Mouse (Mus musculus): ENCODE results near the gene Cacna1s.

DNA sequence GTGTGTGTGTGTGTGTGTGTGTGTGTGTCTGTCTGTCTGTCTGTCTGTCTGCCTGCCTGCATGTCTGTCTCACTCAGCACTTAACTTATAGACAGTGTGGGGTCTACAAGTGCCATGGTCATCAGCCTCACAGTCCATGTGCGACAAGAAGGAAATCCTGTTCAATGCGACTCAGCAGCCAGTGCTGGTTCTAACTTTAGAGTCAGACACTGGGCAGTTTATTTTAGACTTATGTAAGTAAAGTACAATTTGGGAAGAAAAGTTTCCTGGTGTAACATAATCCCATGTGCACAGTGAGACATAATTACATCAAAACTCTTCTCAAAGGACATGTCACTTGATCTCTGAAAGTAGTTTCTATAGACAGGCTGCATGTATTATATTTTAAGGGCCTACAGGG, 56.9 kb downstream of the Cacna1s start:
- TF ChIP-seq CTCF (IDR thresholded peaks at IDR 0.05; ENCODE audit: extremely low read depth, insufficient read length, insufficient replicate concordance, low read depth, low read length) = no peak
- TF ChIP-seq POLR2A (IDR thresholded peaks at IDR 0.05; ENCODE audit: low read depth, low read length) = no peak

Measured in small intestine, adult 2 months (tissue).